Mouse (Mus musculus) lung, postnatal 0 days (tissue): ENCODE data around the gene Tmem205.

Experiments
- CTCF ChIP-seq: IDR thresholded peaks from 2 replicates; pipeline ENCODE4 v1.5.1; 2016; ENCODE audit warnings: antibody characterized with exemption, mild to moderate bottlenecking
- EP300 ChIP-seq: IDR thresholded peaks from 2 replicates; pipeline ENCODE4 v1.6.1; 2016; ENCODE audit warnings: antibody characterized with exemption, mild to moderate bottlenecking, control low read depth

- no peak for TF ChIP-seq CTCF
- no peak for TF ChIP-seq EP300
These were observed 55.2 kb downstream of the Tmem205 start for GRCm38 (mm10) chr9:21872204-21872603.
